Mouse (Mus musculus) cerebellum, adult 11 months (tissue): Measurements from ENCODE around the gene Nsg2.

Experiments
- DNase-seq: peaks from one replicate; pipeline ENCODE4 v3.0.0; 2022

Nsg2 gene

DNA sequence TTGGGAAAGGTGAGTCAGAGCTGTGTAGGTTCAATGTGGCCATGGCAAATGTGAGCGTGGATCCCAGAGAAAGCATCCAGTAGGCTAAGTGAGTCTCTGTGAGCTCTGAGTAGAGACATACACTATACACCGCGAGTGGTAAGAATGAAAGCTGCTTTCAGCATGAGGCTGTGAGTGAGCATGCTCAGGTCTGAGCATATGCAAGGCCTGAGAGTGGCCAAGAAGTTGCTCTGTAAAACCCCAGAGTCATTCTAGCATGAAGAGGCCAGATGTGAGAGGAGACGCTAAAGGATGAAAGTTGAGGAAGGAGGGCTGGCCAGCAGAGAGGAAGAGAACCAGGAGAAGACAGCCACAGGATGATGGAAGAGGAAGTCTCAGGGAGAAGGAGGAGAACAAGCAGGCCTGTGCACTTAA is 12.8 kb downstream of the Nsg2 start:
- DNase-seq = no peak

DNA sequence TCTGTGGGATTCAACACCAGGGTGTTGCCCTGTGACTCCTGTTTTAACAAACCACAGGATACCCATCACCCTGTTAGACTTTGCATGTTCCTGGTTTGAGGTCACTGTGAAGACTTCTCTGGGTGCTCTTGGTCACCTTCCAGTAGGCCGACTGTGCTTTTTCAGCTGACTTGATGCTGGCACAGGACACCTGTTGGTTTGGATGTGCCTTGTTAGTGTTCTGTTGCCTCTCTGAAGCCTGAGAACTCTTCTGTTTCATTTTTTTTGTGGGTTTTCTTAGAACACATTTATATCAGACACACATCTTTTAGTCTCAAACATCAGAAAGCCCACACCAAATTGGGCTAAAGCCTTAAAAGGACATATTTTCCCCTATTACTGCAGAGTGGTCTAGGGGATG is 13.3 kb downstream of the Nsg2 start:
- DNase-seq = no peak

- no peak for DNase-seq
These were observed 17.9 kb downstream of the Nsg2 start for GRCm38 (mm10) chr11:32018201-32018600.

DNA sequence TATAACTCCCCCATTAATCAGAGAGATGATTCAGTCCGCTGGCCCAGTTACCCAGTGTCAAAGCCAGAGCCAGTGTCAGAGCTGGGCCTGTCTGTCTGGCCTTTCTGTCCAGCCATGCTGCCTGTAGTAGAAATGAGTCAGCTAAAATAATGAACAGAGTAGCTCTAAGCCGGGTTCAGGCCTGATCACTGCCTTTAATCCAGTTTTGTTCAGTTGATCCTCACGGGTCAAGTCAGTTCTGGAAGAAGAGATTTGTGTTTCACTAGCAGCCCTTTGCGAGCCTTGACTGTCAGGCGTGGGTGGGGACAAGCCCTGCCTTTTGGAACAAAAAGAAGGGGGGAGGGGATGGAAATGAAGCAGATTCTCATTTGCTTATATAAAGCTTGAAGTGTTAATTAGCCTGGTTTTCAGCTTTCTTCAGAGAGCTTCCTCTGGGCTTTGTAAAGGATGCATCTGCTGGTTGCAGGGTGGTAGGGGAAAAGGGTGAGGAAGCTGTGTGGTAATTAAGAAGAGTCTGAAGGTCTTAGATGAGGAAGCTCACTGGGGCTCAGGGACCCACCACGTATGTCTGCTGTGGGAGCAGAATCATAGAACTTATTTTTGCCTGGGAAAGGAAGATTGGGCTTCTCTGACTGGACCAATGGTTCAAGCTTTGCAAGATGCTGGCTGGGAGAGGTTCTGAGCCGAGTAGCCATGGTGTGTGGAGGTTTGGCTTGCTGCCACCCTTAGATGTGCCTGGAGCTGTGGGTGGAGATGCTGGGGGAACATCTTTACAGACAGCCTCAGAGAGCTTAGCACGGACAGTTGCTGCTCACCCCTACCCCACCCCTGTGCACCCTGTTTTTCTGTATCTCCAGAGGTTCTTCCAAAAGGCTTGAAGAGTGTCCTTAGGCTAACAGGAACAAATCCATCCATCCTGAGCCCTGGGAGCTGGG is 20.0 kb downstream of the Nsg2 start:
- no peak for DNase-seq

DNA sequence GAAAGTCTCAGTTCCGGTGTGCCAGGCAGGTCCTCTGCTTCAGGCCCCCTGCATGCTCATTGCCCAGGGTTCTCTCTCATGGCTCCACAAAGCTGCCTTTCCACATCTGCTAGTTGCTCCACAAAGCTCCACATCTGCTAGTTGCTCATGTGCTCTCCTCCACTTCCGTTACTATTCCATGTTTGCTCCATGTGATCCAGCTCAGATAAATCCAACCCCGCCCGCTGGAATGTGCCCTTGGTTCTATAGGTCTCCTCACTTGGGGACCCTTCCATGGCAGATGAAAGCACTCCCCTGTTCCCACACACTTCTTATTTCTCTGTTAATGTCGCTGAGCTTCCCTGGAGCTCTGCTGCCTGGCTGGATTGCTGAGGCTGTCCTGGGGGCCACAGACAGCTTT is 26.4 kb downstream of the Nsg2 start:
- DNase-seq = no peak

- DNase-seq = no peak
These were observed 27.4 kb downstream of the Nsg2 start for GRCm38 (mm10) chr11:32027474-32028342.

GRCm38 (mm10) chr11:32028605-32029004 is 28.3 kb downstream of the Nsg2 start:
- no peak for DNase-seq

DNA sequence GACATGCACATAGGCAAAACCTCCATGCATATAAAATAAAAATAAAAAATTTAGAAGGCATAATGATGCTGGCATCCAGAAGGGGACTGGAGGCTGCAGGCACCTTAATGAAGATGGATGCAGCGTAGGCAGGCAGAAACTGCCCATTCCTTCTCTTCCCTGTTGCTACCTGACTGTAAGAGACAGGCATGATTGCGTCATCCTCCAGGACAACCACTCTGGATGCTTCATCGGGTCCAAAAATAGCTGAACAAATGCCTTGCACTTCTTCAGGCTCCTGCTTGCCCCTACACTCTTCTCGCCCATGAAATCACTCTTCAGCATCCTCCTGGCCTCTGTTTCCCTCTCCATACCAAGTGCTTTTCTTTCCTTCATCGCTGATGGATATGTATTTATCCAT is 29.1 kb downstream of the Nsg2 start:
- no peak for DNase-seq

GRCm38 (mm10) chr11:32031396-32031795 is 31.1 kb downstream of the Nsg2 start:
- DNase-seq = no peak

GRCm38 (mm10) chr11:32032053-32032452 is 31.8 kb downstream of the Nsg2 start:
- no peak for DNase-seq

GRCm38 (mm10) chr11:32035831-32036230 is 35.6 kb downstream of the Nsg2 start:
- no peak for DNase-seq

- DNase-seq = no peak
These were observed 39.4 kb downstream of the Nsg2 start for GRCm38 (mm10) chr11:32039656-32040055.

DNA sequence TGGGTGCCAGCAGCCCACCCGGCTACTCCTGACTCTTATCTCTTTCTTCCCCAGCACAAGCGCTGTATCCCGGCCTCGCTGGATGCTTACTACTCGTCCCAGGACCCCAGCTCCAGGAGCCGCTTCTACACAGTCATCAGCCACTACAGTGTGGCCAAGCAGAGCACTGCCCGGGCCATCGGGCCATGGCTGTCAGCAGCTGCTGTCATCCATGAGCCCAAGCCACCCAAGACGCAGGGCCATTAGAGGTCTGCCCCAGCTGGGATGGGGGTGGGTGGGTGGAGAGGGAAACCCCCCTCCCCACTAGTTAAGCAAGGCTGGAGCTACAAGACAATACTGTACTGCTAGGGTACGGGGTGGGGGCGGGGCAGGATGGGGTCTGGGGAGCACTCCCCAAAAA is 57.1 kb downstream of the Nsg2 start:
- no peak for DNase-seq

- DNase-seq = no peak
These were observed 57.6 kb downstream of the Nsg2 start for GRCm38 (mm10) chr11:32057861-32058260.

DNA sequence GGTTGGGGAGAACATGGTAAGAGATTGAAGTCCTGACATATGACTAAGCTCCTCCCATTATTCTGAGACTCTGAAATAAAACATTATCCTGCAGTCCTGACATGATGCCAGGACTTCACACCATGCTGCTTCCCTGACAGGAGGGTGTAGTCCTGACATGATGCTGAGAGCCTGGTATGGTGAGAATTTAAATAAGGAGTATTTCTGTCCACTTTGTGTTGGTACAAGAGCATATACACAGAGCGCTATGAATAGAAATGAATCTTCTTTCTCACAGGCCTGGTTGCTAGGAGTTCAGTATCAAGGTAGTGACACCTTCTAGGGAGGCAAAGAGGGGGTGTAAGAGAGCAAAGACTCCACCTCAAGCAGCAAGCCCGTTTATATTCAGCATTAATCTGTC is 60.8 kb downstream of the Nsg2 start:
- no peak for DNase-seq

DNA sequence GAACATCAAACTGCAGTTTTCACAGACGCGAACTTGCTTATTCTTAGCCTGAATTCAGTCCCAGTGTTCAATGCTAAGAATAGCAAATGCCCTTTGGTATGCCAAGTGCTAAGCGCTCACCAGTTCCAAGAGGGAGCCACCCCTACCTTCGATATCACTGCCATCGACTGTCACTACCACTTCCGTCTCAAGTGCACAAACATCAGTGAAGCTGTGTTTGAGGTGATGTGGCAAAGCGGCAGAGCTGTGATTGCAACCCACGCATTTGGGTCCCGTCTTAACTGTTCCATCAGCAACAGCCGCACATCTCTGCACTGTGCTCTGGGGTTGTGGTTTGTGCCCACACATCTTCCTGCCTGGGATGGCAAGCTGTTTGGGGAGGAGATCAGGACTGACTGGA is 61.6 kb downstream of the Nsg2 start:
- DNase-seq = no peak

- no peak for DNase-seq
These were observed 63.7 kb downstream of the Nsg2 start for GRCm38 (mm10) chr11:32063775-32064510.

- no peak for DNase-seq
These were observed 64.2 kb downstream of the Nsg2 start for GRCm38 (mm10) chr11:32064511-32064862.

DNA sequence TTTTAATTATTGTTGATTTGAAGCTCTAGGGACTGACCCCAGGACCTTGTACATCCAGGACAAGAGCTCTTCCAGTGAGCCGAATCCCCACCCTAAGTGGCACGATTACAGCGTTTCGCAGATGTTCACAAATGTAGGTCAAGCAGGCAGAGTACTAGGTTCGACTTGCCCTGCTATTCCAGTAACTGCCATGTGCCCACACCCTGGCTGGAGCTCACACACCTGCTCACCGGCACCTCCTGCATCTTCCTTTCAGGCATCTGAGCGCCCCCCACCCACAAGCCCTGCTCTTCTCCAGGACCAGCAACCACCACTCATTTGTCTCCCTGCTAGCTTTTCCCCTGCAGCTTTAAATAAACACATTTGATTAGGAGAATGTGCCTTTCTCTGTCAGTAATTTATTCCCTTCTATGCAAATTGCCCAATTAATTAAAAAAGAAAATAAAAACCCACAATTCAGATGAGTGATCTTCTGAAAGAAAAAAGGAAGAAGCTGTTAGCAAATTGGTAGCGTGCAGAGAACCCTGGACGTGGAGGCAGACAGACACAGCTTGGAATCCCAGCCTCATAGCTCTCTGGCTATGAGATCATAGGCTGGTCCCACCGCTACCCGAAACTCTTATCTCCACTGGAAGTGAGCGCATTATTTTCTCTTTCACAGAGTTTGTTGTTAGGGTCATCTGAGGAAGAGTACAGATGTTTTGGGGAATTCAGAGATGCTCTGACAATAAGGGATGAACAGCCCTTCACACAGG is 68.7 kb downstream of the Nsg2 start:
- DNase-seq = no peak

DNA sequence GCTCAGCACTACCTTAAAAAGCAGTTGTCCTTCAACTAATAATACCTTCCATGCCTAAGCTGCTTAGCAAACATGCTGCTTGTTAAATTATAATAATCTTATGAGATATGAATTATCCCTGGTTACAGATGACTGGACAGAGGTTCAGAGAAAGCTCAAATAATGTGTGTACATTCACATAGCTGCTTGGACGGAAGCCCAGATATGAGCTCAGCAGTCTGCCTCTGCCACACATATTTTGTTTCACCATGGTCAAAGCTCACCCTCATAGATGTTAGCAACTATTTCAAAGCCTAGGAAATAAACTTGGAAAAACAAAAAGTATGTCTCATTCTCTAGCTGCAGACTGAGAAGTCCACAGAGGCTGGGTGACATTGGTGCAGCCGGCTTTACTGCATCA is 74.9 kb downstream of the Nsg2 start:
- no peak for DNase-seq

DNA sequence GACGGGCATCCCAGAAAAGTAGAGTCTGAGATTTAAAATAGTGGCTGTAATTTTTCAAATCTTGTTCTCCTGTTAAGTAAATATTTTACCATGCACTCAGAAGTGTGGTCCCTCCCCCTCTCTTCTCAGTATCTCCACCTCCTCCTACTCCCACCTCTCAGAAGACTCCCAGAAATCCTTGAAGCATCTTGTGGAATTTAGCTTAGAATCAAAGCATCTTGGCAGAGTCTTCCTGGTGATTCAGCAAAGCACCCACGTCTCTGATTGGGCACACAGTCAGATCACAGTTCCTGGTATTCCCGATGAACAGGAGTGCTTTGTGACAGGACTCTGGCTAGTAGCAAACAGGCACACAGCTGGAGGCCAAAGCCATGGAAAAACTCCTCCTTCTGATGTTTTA is 83.2 kb downstream of the Nsg2 start:
- no peak for DNase-seq

DNA sequence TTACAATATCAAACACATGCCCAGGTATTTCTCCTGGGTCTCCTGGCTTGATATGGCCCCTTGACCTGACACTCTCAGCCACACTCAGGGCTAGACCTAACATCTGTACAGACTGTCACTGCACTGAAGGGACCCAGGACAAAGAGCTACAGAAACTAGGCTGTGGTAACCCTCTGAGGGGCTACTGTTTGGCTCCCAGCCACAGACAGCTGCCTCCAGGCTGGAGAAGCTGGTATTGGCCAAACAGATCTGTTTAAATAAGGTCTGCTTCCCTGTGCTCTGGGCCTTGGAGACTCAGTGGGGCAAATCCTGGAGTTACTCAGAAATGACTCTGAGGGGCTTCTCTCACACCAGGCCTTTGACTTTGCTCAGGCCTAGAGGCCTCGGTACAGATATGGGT is 86.3 kb downstream of the Nsg2 start:
- no peak for DNase-seq

GRCm38 (mm10) chr11:32087376-32087775 is 87.1 kb downstream of the Nsg2 start:
- DNase-seq = no peak
